Mouse (Mus musculus) erythroblast, embryonic 14.5 days (primary cell): Measurements from ENCODE around the gene Acvr1c.

ENCODE experiments used
- GATA1 ChIP-seq: IDR thresholded peaks from 2 replicates; pipeline ENCODE4 v1.6.1; 2012; ENCODE audit warnings: low read length, inconsistent platforms, mixed read lengths
- TAL1 ChIP-seq: IDR thresholded peaks from 3 replicates; pipeline ENCODE4 v1.6.1; 2012; ENCODE audit warnings: low read length, inconsistent platforms, mixed read lengths

DNA sequence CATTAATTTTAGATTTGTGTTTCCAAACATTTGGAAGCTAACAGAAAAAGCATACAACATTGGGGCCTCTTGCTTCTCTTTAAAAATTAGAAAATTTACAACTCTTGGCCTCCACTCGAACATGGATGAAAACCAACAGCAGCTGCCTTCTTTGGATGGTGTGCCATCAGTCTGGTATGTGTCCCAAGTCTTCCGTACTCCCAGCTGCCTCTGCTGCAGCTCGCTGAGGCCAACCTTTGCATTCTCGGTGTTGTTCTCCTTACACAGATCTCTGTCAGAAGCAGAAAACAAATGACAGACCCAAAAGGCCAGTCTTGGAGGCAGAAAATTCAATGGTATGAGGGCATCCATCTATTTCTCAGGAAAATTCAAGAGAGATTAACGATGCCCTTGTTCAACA lies 22.3 kb upstream of the Acvr1c start:
- TF ChIP-seq TAL1 (no peak), GATA1 (no peak)
